15 mouse cellular contexts compared by ENCODE assay signal in genomic region chr16:20730293-20730711, GRCm38 (mm10). TPM values are rescaled to one million over a fixed set of nuclear protein-coding genes. Genes with fewer than 3 reads are reported as not detected.
DNase-seq lines count a peak whose midpoint lies in the region; ATAC-seq lines count a peak whose summit lies in the region.
"Had no signal": no experiment of that assay in that cellular context is flagged by ENCODE, and none has a peak within 500 bp of the region (broad histone marks: within the 10 kb centered on the region; RNA-seq: fewer than 3 reads in every experiment).

No protein-coding gene starts in this region.

- H3K4me3 ChIP-seq in liver, embryonic 13.5 days (replicated peaks), result peak overlapping the region; percentile 33
- H3K4me3 ChIP-seq: hindbrain, embryonic 12.5 days; limb, embryonic 10.5 days; midbrain, embryonic 15.5 days had no signal

- peaks cover 9% of the 10 kb centered on the region; the same call in 1 of the 2 replicates for H3K4me1 ChIP-seq in liver, embryonic 13.5 days (replicated peaks)

- 24% methylated on average over 5 of the region's 5 CpGs for WGBS in liver, embryonic 13.5 days (ENCODE audit: insufficient replicate concordance)

- H3K27ac ChIP-seq in liver, embryonic 13.5 days, result peak overlapping the region; percentile 44; the same call in 1 of the 2 replicates
- H3K27ac ChIP-seq: hindbrain, embryonic 12.5 days; limb, embryonic 10.5 days; midbrain, embryonic 15.5 days had no signal

- peak overlapping the region; percentile 42; the same call in 1 of the 2 replicates for H3K4me2 ChIP-seq in liver, embryonic 13.5 days
- H3K4me2 ChIP-seq: hindbrain, embryonic 12.5 days; midbrain, embryonic 15.5 days had no signal

- no peak overlapping the region for H3K9ac ChIP-seq in liver, embryonic 13.5 days
- H3K9ac ChIP-seq: hindbrain, embryonic 12.5 days; midbrain, embryonic 15.5 days had no signal

- no peaks in the 10 kb centered on the region; the same call in 1 of the 2 replicates for H3K36me3 ChIP-seq in liver, embryonic 13.5 days
- H3K36me3 ChIP-seq: hindbrain, embryonic 12.5 days; limb, embryonic 10.5 days; midbrain, embryonic 15.5 days had no signal

- ATAC-seq in liver, embryonic 13.5 days (ENCODE audit: low read depth), result peak; percentile 70
- ATAC-seq: midbrain, embryonic 15.5 days had no signal

- peaks cover 66% of the 10 kb centered on the region for H3K27me3 ChIP-seq in liver, embryonic 13.5 days

- H3K9me3 ChIP-seq in liver, embryonic 13.5 days (replicated peaks), result no peaks in the 10 kb centered on the region
- H3K9me3 ChIP-seq: hindbrain, embryonic 12.5 days; limb, embryonic 10.5 days; midbrain, embryonic 15.5 days had no signal

- peak; percentile 90 for DNase-seq in heart, adult 11 months
- no peak for DNase-seq in heart, adult 18-20 months
- peak; percentile 78 for DNase-seq in ES-CJ7 (ENCODE audit: low read depth, low spot score)
- peak; percentile 72 to 75 for DNase-seq in kidney, adult 8-10 months
- DNase-seq in liver, embryonic 13.5 days, result no peak
- DNase-seq in cerebellum, adult 11 months, result no peak
- DNase-seq in ovary, postnatal 36 days (ENCODE audit: low spot score), result no peak
- no peak for DNase-seq in frontal cortex, postnatal 36 days (ENCODE audit: low spot score in 2 of 2)
- DNase-seq: cerebellum, postnatal 14 days; lung, postnatal 36 days; right cerebral cortex, postnatal 14 days had no signal

RNA-seq across cellular contexts. Expression of gene Chrd, which starts 2.6 kb away (rescaled TPM):
- total RNA-seq in heart, adult 18-20 months (2021), result 1 to 10 TPM; 1.7 to 2.0 TPM
- 0.31 and 0.38 TPM in 2 replicates for polyA plus RNA-seq in liver, embryonic 13.5 days (2015; fragmentation: Nextera tagmentation; extraction: Ambion mirVana)
- total RNA-seq: neutrophil, adult 5-6 weeks had no signal

RNA-seq across cellular contexts. Expression of gene Thpo, which starts 4.0 kb away (rescaled TPM):
- total RNA-seq in heart, adult 18-20 months (2021), result under 1 TPM in 1 of 2 experiments, not detected in 1; 0.18 TPM
- polyA plus RNA-seq in liver, embryonic 13.5 days (2015; fragmentation: Nextera tagmentation; extraction: Ambion mirVana), result 3.2 and 4.0 TPM in 2 replicates
- total RNA-seq: neutrophil, adult 5-6 weeks had no signal

RNA-seq across cellular contexts. Expression of gene Clcn2, which starts 12.8 kb away (rescaled TPM):
- total RNA-seq in heart, adult 18-20 months (2021), result 1 to 10 TPM; 1.2 to 1.6 TPM
- polyA plus RNA-seq in liver, embryonic 13.5 days (2015; fragmentation: Nextera tagmentation; extraction: Ambion mirVana), result 7.4 and 7.6 TPM in 2 replicates

RNA-seq across cellular contexts. Expression of gene Polr2h, which starts 12.8 kb away (rescaled TPM):
- 10 to 100 TPM; 11.0 to 13.1 TPM for total RNA-seq in heart, adult 18-20 months (2021)
- polyA plus RNA-seq in liver, embryonic 13.5 days (2015; fragmentation: Nextera tagmentation; extraction: Ambion mirVana), result 59.1 and 64.7 TPM in 2 replicates

RNA-seq across cellular contexts. Expression of gene Fam131a, which starts 37.3 kb away (rescaled TPM):
- total RNA-seq in heart, adult 18-20 months (2021), result 10 to 100 TPM; 19.8 to 31.3 TPM
- polyA plus RNA-seq in liver, embryonic 13.5 days (2015; fragmentation: Nextera tagmentation; extraction: Ambion mirVana), result 1.0 TPM in 2 replicates
- total RNA-seq: neutrophil, adult 5-6 weeks had no signal

Comparison
In these comparisons a context has a peak if more than half of its experiments do, and no peak if none do; other contexts are left out.
1. DNase-seq: peak in heart, adult 11 months (single experiment), ES-CJ7 (single experiment) and kidney, adult 8-10 months (2 of 2); none in heart, adult 18-20 months (0 of 2), liver, embryonic 13.5 days (single experiment), cerebellum, adult 11 months (single experiment), ovary, postnatal 36 days (single experiment) and frontal cortex, postnatal 36 days (0 of 2).